20 mouse cellular contexts compared by ENCODE assay signal in genomic region chr3:53600140-53600539, GRCm38 (mm10). TPM values are rescaled to one million over a fixed set of nuclear protein-coding genes. Genes with fewer than 3 reads are reported as not detected.
"Had no signal": no experiment of that assay in that cellular context is flagged by ENCODE, and none has a peak within 500 bp of the region (broad histone marks: within the 10 kb centered on the region; RNA-seq: fewer than 3 reads in every experiment).

No protein-coding gene starts in this region.

- ATAC-seq: liver, embryonic 12.5 days; midbrain, embryonic 15.5 days had no signal

- H3K27ac ChIP-seq: left cerebral cortex, adult 2 months; liver, embryonic 12.5 days; liver, embryonic 15.5 days; macrophage; midbrain, embryonic 12.5 days; midbrain, embryonic 15.5 days; neural tube, embryonic 12.5 days; neural tube, embryonic 15.5 days had no signal

- H3K4me2 ChIP-seq: limb, embryonic 13.5 days; liver, embryonic 12.5 days; liver, embryonic 15.5 days; midbrain, embryonic 12.5 days; midbrain, embryonic 15.5 days; neural tube, embryonic 12.5 days; neural tube, embryonic 15.5 days had no signal

- H3K4me3 ChIP-seq: intestine, embryonic 15.5 days; left cerebral cortex, adult 2 months; limb, embryonic 13.5 days; liver, embryonic 12.5 days; liver, embryonic 15.5 days; midbrain, embryonic 12.5 days; midbrain, embryonic 15.5 days; neural tube, embryonic 12.5 days; neural tube, embryonic 15.5 days had no signal

- H3K4me1 ChIP-seq: liver, embryonic 15.5 days; neural tube, embryonic 15.5 days had no signal

- DNase-seq: kidney, adult 11 months; kidney, adult 9 months; kidney, postnatal 25 days; layer of hippocampus, postnatal 36 days; liver; lung, adult 18-20 months; right cerebral cortex, adult 18-20 months; right cerebral cortex, postnatal 14 days; right cerebral cortex, postnatal 4 days; thymus, postnatal 25 days had no signal

- H3K27me3 ChIP-seq: intestine, embryonic 15.5 days; limb, embryonic 13.5 days; liver, embryonic 12.5 days; liver, embryonic 15.5 days; midbrain, embryonic 12.5 days; midbrain, embryonic 15.5 days; neural tube, embryonic 12.5 days; neural tube, embryonic 15.5 days had no signal

- H3K36me3 ChIP-seq: intestine, embryonic 15.5 days; limb, embryonic 13.5 days; liver, embryonic 12.5 days; liver, embryonic 15.5 days; midbrain, embryonic 12.5 days; midbrain, embryonic 15.5 days; neural tube, embryonic 12.5 days; neural tube, embryonic 15.5 days had no signal

- H3K9me3 ChIP-seq: intestine, embryonic 15.5 days; liver, embryonic 15.5 days; midbrain, embryonic 12.5 days; midbrain, embryonic 15.5 days; neural tube, embryonic 12.5 days; neural tube, embryonic 15.5 days had no signal

- H3K9ac ChIP-seq: intestine, embryonic 15.5 days; limb, embryonic 13.5 days; liver, embryonic 12.5 days; liver, embryonic 15.5 days; midbrain, embryonic 12.5 days; midbrain, embryonic 15.5 days; neural tube, embryonic 12.5 days; neural tube, embryonic 15.5 days had no signal

RNA-seq across cellular contexts. Expression of gene Frem2, which starts 57.0 kb away (rescaled TPM):
- polyA plus RNA-seq: macrophage had no signal
